Mouse (Mus musculus) mesoderm, embryonic 11.5 days (tissue): ENCODE results near the gene Ccdc117.
"Not testable (repeated sequence)": the region's sequence is repeated elsewhere in the genome, so short reads cannot be mapped to it uniquely, and the experiment has no call there.

Source experiments
- DNase-seq: peaks from one replicate; pipeline ENCODE4 v3.0.0-alpha.2; 2012; ENCODE audit warnings: low read depth, low spot score

The Ccdc117 gene

GRCm38 (mm10) chr11:5510099-5510391, 31.9 kb downstream of the Ccdc117 start:
- DNase-seq = no peak

DNA sequence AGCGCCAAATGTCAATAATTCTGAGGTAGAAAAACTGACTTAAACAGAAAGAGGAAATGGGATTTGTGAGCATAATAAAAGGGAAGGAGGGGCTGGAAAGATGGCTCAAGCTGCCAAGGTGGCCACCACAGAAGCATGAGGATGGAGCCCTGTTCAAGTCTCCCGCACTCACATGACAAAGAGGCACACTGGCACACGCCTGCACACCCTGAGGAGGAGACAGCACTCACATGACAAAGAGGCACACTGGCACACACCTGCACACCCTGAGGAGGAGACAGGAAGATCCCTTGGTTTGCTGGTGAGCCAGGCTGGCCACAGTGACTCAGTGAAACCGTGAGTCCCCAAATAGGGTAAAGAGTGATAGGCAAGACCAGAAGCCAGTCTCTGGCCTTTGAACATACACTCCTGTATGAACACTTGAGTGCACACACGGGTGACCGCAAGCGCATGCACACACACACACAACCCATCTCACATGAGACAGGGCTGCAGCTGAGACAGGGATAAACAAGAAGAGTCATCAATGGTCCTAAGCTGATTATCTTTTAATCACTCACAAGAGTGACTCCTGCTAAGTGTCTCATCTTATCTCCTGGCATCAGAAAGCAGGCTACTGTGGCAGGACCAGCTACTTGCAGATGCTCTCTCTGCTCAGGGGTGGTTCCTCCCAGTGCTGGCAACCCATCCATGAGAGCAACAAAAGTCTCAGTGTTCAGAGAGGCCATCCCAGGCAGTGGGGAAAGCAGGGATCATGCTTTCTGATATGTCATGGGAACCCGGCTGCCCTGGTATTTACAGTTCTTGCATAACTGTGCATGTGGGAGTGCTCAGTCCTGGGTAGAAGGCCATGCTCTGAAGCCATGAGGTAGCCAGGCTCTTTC, 32.5 kb downstream of the Ccdc117 start:
- no peak for DNase-seq

DNA sequence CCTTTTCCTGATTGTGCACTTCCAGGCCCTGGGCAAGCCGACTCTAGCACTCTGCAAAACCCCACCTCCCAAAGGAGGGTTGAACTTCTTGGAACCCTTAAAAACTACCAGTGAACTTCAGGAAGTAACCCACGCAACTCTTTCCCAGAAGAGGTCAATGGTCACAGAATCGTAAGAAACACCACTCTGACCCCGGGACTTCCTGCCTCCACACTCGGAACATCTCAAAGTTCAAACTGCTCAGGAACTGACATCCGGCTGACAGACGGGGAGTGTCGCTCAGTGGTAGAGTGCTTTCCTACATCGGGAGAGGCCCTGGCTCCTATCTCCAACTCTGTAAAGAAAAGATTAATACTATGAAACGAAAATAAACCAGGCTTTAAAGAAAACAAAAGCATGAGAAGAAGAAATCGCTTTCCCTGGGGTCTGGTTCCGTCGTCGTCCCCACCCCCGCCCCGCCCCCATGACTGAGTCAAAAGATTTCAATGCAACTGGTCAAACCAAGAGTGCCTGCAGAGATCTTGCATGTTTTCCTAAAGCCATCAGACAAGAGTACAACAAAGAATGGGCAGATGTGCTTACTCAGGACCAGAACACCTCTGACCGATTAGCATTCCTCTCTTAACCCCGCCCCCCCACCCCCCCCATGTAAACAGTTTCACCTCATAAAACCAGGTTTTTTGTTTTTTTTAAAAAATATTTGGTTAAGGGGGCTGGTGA, 36.0 kb downstream of the Ccdc117 start:
- no peak for DNase-seq

GRCm38 (mm10) chr11:5502351-5503051, 39.5 kb downstream of the Ccdc117 start:
- no peak for DNase-seq

GRCm38 (mm10) chr11:5500903-5501741, 40.9 kb downstream of the Ccdc117 start:
- DNase-seq = no peak

- DNase-seq = no peak
Observed at GRCm38 (mm10) chr11:5499961-5500644, 41.9 kb downstream of the Ccdc117 start.

GRCm38 (mm10) chr11:5498931-5499661, 42.9 kb downstream of the Ccdc117 start:
- no peak for DNase-seq

- DNase-seq = no peak
Observed at GRCm38 (mm10) chr11:5498422-5498821, 43.6 kb downstream of the Ccdc117 start.

- no peak for DNase-seq
Observed at GRCm38 (mm10) chr11:5496559-5497248, 45.3 kb downstream of the Ccdc117 start.

DNA sequence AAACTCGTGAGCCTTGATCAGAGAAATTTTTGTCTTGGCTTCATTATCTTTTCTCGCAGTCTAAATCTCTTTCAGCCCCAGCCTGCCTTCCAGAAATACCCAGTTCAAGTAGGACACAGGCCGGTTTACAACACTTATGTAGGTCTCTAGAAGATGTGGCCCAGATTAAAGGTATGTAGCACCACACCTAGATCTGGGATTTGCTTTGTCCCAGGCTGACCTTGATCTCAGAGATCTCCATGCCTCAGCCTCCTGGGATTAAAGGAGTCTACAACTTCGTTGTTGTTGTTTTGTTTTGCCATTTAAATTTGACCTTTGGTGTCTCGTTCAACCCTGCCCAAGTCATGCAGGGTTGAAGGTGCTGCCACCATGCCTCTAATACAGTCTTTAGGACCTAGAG, 46.1 kb downstream of the Ccdc117 start:
- DNase-seq = no peak

GRCm38 (mm10) chr11:5495286-5495832, 46.6 kb downstream of the Ccdc117 start:
- DNase-seq = no peak

DNA sequence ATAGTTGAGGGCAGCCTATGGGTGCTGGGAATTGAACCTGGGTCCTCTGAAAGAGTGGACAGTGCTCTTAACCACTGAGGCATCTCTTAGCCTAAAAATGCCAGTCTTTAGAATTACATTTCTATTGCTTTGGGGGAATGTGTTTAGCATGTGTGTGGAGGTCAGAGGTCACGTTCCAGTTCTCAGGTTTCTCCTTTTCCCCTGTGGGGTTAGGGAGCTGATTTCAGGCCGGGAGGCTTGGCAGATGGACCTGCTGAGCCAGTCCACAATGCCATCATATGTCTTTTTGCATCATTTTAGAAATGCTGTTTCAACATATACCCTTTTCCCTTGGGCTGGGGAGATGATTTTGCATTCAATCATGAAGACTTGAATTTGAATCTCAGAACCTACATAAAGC, 48.1 kb downstream of the Ccdc117 start:
- DNase-seq = peak; percentile 83

- no peak for DNase-seq
Observed at GRCm38 (mm10) chr11:5491912-5492311, 50.1 kb downstream of the Ccdc117 start.

GRCm38 (mm10) chr11:5490989-5491656, 50.9 kb downstream of the Ccdc117 start:
- DNase-seq = no peak

DNA sequence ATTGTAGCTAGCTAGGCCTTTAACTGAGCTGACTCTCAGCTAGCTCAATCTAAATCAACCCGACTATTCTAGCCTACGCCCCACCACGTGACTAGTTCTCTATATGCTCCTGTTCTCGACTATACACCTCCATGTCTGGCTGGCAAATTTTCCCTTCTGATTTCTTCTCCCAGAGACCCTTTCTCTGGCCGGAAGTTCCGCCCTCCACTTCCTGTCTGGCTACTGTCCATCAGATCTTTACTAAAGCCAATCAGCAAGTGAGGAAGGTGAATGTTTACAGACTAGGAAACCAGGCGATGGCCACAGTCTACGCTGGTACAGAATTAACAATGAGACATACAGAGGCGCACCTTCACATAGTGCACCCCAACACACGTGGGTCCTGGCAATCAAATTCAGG, 52.6 kb downstream of the Ccdc117 start:
- not testable (repeated sequence) for DNase-seq

GRCm38 (mm10) chr11:5485193-5486011, 56.6 kb downstream of the Ccdc117 start:
- DNase-seq = peak; percentile 90

DNA sequence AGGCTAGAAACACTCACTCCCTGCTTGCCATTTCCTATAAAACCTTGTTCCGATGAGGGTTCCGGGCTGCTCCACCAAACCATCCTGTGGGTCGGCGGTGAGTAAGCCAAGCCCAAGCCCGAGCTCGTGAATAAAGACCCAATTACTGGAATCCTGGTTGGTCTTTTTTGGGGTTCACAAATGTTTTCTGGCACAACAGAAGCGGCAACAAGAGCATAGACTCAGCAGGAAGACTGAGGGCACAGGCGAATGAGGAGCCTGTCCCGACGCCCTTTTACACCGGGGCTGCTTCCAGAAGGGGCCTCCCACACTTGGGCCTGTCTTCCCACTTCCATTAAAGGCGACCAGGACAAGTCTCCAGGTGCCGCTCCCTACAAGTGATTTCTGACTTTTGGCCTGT, 59.4 kb downstream of the Ccdc117 start:
- no peak for DNase-seq
